Mouse (Mus musculus) adrenal gland (tissue): ENCODE measurements around the gene Zfp770.
"Not testable (repeated sequence)": the region's sequence is repeated elsewhere in the genome, so short reads cannot be mapped to it uniquely, and the experiment has no call there.

Source experiments
- intact Hi-C: fragments of 180-260 bp; cut with DNase I; formaldehyde crosslinking; loops from one replicate; pipeline ENCODE4 v1.15.1; 2025
- long read RNA-seq, 2 experiments: library from polyadenylated mRNA; unstranded; transcript quantifications; one replicate each; pipeline ENCODE4 v2.0.0; 2020; ENCODE audit warnings: borderline replicate concordance in 1 of 2; ENCODE audit not compliant: insufficient replicate concordance in 1 of 2

Gene Zfp770
- long read RNA-seq, experiment 1, result 0 reads
- long read RNA-seq, experiment 2, full-length matches to known transcripts, result 4 of 4 reads
- long read RNA-seq, experiment 2, partial matches to known transcripts, result 0 of 4 reads
- long read RNA-seq, experiment 2, other reads (novel, unspliced or antisense), result 0 of 4 reads

DNA sequence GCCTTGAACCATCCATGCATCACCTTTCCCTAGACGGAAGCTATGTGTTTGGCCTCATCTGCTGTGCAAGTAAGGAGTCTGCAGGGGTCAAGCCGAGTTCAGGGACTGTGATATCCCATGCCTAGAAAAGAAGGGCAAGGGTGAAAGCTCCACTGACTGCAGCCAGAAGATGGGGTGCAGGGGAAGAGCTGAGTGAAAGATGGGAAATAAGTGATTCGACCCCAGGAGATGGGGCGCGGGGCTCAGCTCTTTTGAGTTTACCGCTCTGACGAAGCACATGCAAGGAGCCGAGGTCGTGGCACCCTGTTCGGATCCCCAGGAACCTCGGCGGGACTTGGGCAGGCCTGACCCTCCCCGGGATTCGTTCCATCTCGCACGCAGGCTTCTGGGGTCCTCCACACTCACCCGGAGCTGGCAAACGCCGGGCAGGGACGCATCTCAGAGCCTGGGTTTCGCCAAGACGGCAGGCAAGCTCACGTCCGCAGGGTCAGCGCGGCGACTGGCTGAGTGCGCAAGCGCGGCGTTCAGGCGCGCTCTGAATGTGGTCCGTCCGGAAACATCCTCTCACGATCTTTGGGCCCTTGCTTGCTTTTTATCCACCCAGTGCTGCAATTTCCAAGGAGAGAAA is at the start of gene Zfp770:
Zfp770 (minus strand) TSS at position 538 of the 628 bp plus-strand sequence.
- intact Hi-C loops, result no loop called here

GRCm38 (mm10) chr2:114249440-114249839 is 48.2 kb upstream of the Zfp770 start:
- intact Hi-C loops, result no loop called here

DNA sequence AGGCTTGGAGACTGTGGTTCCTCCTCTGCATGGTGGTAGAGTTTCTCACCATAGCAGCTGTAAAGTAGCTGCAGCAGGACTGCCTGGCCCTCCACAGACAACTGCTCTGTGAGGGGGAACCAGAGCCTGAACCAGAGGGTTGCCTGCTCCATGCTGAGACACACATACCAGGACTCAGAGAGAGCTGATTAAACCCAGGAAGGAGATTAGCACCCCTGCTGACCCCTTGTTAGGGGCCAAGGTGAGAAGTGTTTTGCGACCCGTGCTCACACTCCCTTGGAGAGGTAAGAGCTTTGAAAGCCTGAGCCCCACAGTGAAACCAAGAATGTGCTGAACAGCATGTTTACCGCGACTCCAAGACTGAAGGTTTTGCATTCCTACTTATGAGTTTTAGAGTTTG is 36.4 kb upstream of the Zfp770 start:
- intact Hi-C loops, result no loop called here

- intact Hi-C loops, result no loop called here
Observed at GRCm38 (mm10) chr2:114236566-114236965, 35.3 kb upstream of the Zfp770 start.

- intact Hi-C loops, result no loop called here
Observed at GRCm38 (mm10) chr2:114235584-114235983, 34.3 kb upstream of the Zfp770 start.

GRCm38 (mm10) chr2:114231248-114231647 is 30.0 kb upstream of the Zfp770 start:
- intact Hi-C loops, result no loop called here

- intact Hi-C loops, result no loop called here
Observed at GRCm38 (mm10) chr2:114228672-114229071, 27.4 kb upstream of the Zfp770 start.

DNA sequence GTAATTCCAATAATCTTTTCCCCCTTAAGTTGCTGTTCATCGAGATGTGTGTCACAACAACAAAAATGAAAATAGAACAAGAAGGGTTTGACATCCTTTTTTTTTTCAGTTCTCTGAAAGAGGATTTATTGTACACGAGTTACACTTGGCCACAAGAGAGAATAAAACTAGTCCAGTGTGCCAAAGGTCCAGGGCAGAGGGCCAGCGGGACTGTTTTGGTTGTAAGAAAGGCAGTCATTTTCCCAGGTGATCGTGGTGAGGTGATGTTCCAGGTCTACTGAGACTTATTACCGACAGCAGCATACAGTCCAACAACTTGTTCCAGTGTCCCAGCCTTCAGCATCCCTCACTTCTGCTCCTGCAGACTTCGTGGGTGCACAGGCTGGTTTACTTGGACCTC is 3.8 kb upstream of the Zfp770 start:
- intact Hi-C loops, result no loop called here

- intact Hi-C loops, result no loop called here
Observed at GRCm38 (mm10) chr2:114201574-114201973, 305 bp upstream of the Zfp770 start.

- intact Hi-C loops, result no loop called here
Observed at GRCm38 (mm10) chr2:114196421-114196820, 4.8 kb downstream of the Zfp770 start.

DNA sequence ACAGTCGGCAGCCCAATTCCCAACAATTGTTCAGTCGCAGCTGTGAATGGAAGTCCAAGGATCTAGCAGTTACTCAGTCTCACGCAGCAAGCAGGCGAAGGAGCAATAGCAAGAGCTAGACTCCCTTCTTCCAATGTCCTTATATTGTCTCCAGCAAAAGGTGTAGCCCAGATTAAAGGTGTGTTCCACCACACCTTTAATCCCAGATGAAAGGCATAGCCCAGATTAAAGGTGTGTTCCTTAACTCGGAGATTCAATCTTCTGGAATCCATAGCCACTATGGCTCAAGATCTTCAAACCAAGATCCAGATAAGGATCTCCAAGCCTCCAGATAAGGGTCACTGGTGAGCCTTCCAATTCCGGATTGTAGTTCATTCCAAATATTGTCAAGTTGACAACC is 14.3 kb downstream of the Zfp770 start, which contains the start of gene Aqr:
Aqr (minus strand) TSS at position 101 of the 400 bp plus-strand sequence.
- intact Hi-C loops, result not testable (repeated sequence)

GRCm38 (mm10) chr2:114177802-114178733 is 23.2 kb downstream of the Zfp770 start:
- intact Hi-C loops, result no loop called here

- intact Hi-C loops, result no loop called here
Observed at GRCm38 (mm10) chr2:114174651-114175484, 26.4 kb downstream of the Zfp770 start.

- intact Hi-C loops, result no loop called here
Observed at GRCm38 (mm10) chr2:114173248-114173647, 28.0 kb downstream of the Zfp770 start.

GRCm38 (mm10) chr2:114167837-114168236 is 33.4 kb downstream of the Zfp770 start:
- intact Hi-C loops, result no loop called here

DNA sequence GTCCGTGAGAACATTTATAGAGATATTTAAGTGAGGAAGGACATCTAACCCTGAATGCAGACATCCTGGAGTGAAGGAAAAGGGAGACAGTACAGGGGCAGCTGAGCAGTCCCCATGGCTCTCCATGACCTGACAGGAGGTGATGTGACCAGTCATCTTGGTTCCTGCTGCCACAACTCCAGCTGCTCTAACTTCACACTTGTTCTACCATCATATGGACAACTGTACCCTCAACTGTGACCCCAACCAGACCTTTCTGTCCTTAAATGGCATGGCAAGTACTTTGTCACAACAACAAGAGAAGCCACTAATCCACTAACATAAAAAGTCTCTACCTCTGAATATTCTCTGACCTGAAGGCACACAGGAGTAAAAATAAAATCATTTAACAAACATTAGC is 39.3 kb downstream of the Zfp770 start:
- intact Hi-C loops, result no loop called here

DNA sequence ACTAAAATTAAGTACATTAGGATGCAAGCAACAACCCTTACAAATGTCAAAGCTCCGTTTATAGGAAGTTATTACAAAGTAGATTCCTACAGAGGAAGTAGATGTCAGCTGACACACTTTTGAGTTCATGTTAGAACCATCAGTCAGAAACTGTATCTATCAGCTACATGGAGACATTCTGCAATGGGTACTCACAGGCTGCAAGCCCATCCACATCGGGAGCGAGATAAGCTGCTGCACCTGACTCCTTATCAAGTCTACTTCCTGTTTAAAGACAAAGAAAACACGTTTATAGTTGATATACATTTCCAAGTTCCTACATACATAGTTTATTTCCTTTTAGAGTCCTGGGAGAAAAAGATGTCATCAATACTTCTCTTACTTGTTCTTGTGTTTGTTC is 43.9 kb downstream of the Zfp770 start:
- intact Hi-C loops, result no loop called here

DNA sequence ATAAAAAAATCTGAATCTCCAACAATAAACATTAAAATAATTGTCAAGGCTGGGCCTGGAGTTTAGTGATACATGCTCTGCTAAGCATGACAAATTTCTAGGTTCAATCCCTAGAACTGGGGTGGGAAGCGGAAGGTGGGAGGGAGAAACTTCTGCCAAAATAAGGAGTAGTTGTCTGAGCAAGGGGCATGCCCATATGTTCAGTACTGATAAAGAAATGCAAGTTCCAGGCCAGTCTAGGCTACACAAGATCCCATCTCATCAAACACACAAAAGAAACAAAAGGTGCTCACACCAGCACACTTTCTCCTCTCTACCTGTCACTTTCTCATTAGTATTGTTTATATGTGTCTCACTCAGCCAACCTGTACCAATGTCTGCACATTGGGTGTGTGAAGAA is 44.6 kb downstream of the Zfp770 start:
- intact Hi-C loops, result no loop called here

- intact Hi-C loops, result no loop called here
Observed at GRCm38 (mm10) chr2:114153247-114153646, 48.0 kb downstream of the Zfp770 start.

- intact Hi-C loops, result loop anchor here (10.0 kb wide), 1 partner anchor 182 kb away; no protein-coding TSS in a partner anchor
Observed at GRCm38 (mm10) chr2:114146864-114147458, 54.3 kb downstream of the Zfp770 start.
